Mouse (Mus musculus) hindbrain, embryonic 12.5 days (tissue): Measurements from ENCODE around the gene Cgnl1. TPM values are rescaled to one million over a fixed set of nuclear protein-coding genes. Genes with fewer than 3 reads are reported as not detected.

Experiments
- ATAC-seq: fragments of 200-750 bp; cut with Nextera tagmentation; 2 replicates; pipeline ENCODE4 v1.8.0; 2017; ENCODE audit warnings: moderate TSS enrichment; ENCODE audit not compliant: low FRiP score
- H3K27ac ChIP-seq: fragments of 300-500 bp; sonication (generic); 2 replicates; pipeline ENCODE4 v1.5.1; 2016; ENCODE audit warnings: mild to moderate bottlenecking
- H3K27me3 ChIP-seq: fragments of 300-500 bp; sonication (generic); 2 replicates; pipeline ENCODE4 v1.6.1; 2016; ENCODE audit warnings: mild to moderate bottlenecking
- H3K36me3 ChIP-seq: fragments of 300-500 bp; sonication (generic); 2 replicates; pipeline ENCODE4 v1.6.1; 2016; ENCODE audit warnings: mild to moderate bottlenecking
- H3K4me1 ChIP-seq: fragments of 300-500 bp; sonication (generic); 2 replicates; pipeline ENCODE4 v1.6.1; 2016
- H3K4me2 ChIP-seq: fragments of 300-500 bp; sonication (generic); replicated peaks from 2 replicates; pipeline ENCODE4 v1.6.1; 2016; ENCODE audit warnings: mild to moderate bottlenecking
- H3K4me3 ChIP-seq: fragments of 300-500 bp; sonication (generic); 2 replicates; pipeline ENCODE4 v1.5.1; 2016; ENCODE audit warnings: mild to moderate bottlenecking
- H3K9ac ChIP-seq: fragments of 300-500 bp; sonication (generic); 2 replicates; pipeline ENCODE4 v1.6.1; 2016; ENCODE audit warnings: mild to moderate bottlenecking, moderate library complexity
- H3K9me3 ChIP-seq: fragments of 300-500 bp; sonication (generic); replicated peaks from 2 replicates; pipeline ENCODE4 v1.6.1; 2016; ENCODE audit warnings: mild to moderate bottlenecking
- whole genome bisulfite sequencing: fragments of 180-500 bp; shearing (Covaris S2); methylation state at CpG from one replicate; pipeline ENCODE4 v1.1.7; 2016; 5-methylcytosine and 5-hydroxymethylcytosine counted together
- polyA plus RNA-seq: library from polyadenylated mRNA; unstranded; fragments of >200 nt; fragmentation: Nextera tagmentation; extraction: Ambion mirVana; gene quantifications from 2 replicates; pipeline ENCODE4 v1.2.1, GENCODE M21; 2016

Cgnl1 gene
- polyA plus RNA-seq, 1 experiment from 2014 or later: 7.1 TPM

DNA sequence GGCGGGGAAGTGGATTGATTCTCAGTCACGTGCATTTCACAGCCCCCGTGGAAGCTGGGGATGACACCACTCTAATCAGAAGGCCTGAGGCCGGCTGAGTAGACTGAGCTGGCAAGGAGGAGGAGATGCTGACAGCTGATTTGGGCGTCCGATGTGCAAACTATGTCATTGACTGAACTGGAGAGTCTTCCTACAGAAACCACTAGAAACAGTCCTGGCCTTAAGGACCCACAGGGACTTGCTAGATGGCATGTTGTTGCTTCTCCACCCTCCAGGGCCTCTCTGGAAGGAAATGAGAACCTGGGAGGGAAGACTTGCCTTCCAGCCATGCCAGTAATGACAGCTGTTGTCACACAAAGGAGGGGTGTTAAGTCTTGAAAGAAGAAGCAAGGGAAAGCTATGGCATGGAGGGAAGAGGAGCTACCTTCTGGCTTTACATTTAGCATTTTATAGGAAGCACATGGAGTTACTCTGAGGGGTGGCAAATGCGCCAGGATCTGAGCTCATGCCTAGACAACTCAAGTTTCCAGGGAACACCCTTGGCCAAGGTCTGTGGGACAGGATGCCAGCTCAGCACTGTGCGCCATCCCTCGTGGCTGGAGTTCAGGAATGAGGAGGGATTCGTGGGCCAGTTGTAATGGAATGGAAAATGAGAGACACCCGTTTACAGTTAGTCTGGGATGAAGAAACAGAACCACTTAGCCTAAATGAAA, 92.1 kb downstream of the Cgnl1 start:
- Histone ChIP-seq H3K27ac (no peak overlapping the region), H3K4me2 (no peak overlapping the region), H3K4me3 (no peak overlapping the region), H3K36me3 (no peaks in the 10 kb centered on the region), H3K27me3 (no peaks in the 10 kb centered on the region), H3K9me3 (no peaks in the 10 kb centered on the region), H3K9ac (no peak overlapping the region), H3K4me1 (0 out of 2 replicates have a peak, but pooled peaks cover 7% of the 10 kb centered on the region)
- WGBS: 82% methylated on average over 11 of the region's 11 CpGs
- no peak for ATAC-seq

DNA sequence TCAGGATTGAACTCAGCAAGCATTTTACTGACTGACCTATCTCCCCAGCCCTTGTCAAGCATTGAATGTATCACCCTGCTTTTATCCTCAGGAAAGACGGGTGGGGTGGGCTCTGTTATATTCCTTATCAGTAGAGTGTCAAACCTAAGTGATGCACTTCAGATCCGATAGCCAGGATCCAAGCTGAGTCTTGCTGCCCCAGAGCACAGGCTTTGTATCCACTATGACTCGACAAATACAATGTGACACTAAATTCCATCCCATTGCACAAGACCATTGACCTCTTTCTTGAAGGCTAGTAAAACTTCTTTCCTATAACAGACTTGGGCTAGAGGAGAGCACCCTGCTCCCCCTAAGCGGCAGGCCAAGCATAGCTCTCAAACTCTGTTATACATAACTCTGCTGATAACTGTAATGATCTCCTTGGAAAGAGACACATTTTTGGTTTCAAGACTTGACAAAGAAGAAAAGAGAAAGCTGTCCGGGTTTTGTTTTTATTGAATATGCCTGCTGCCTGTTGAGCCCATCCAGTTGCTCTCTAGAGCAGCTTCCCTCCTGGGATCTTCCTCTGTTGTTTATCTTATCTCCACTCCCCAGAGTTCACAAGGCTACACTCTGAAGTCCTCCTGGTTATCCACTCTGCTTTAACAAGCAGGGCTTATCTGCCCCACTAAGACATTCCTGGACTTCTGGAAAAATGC, 94.3 kb downstream of the Cgnl1 start:
- Histone ChIP-seq H3K36me3 (no peaks in the 10 kb centered on the region), H3K9me3 (no peaks in the 10 kb centered on the region), H3K27me3 (no peaks in the 10 kb centered on the region), H3K4me2 (no peak overlapping the region), H3K9ac (no peak overlapping the region), H3K27ac (no peak overlapping the region), H3K4me1 (0 out of 2 replicates have a peak, but pooled peaks cover 7% of the 10 kb centered on the region), H3K4me3 (no peak overlapping the region)
- WGBS: 75% methylated on average over 5 of the region's 5 CpGs
- no peak for ATAC-seq

DNA sequence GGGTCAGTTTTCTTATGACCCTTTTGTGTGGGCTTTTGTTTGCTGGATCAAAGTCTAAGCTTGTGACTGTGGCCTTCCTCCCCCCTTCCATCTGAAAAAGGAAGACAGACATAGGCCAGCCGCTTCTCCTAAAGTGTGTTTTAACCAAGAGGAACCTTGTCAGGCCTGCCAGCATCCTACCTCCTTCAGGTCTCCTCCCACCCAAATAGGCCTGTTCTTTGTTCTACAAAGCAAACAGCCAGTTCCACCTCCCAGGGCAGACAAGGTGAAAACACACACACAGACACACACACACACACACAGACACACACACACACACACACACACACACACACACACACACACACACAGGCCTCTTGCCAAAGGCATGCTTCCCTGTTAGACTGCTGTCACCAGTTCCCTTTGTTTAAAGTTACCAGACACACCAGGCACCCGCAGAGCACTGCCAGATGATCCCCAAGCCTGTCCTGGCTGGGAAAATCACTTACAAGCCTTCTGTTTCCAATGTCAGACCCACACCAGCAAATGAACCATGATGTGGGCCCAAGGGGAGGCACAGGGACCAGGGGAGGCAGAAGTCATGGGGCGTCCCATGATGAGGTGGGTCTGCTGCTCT, 95.5 kb downstream of the Cgnl1 start:
- no peaks in the 10 kb centered on the region for H3K27me3 ChIP-seq
- H3K4me2 ChIP-seq: no peak overlapping the region
- no peaks in the 10 kb centered on the region for H3K36me3 ChIP-seq
- H3K9ac ChIP-seq: no peak overlapping the region
- ATAC-seq: no peak
- H3K9me3 ChIP-seq: no peaks in the 10 kb centered on the region
- WGBS: 42% methylated on average over 3 of the region's 3 CpGs
- H3K27ac ChIP-seq: no peak overlapping the region
- no peak overlapping the region for H3K4me3 ChIP-seq
- H3K4me1 ChIP-seq: 0 out of 2 replicates have a peak, but pooled peaks cover 7% of the 10 kb centered on the region

DNA sequence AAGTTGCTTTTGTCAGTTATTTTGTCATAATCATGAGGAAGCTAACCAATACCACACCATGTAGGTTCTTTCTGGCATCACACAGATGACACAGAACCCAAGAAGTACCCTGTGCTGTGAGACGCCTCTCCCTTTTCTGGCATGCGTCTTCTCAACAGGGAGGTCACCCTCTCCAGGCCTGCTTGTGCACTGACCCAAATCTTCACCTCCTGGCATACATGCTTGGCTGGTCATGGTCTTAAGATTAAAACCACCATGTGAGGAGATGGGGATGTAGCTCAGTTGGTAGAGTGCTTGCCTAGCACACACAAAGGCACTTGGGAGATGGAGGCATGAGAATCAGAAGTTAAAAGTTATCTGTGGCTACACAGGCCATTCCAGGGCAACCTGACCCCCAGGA, 96.2 kb downstream of the Cgnl1 start:
- no peaks in the 10 kb centered on the region for H3K9me3 ChIP-seq
- 0 out of 2 replicates have a peak, but pooled peaks cover 7% of the 10 kb centered on the region for H3K4me1 ChIP-seq
- 91% methylated on average over 2 of the region's 2 CpGs for WGBS
- no peak overlapping the region for H3K4me2 ChIP-seq
- no peak overlapping the region for H3K27ac ChIP-seq
- H3K4me3 ChIP-seq: no peak overlapping the region
- H3K9ac ChIP-seq: no peak overlapping the region
- H3K27me3 ChIP-seq: no peaks in the 10 kb centered on the region
- H3K36me3 ChIP-seq: no peaks in the 10 kb centered on the region
- ATAC-seq: no peak

DNA sequence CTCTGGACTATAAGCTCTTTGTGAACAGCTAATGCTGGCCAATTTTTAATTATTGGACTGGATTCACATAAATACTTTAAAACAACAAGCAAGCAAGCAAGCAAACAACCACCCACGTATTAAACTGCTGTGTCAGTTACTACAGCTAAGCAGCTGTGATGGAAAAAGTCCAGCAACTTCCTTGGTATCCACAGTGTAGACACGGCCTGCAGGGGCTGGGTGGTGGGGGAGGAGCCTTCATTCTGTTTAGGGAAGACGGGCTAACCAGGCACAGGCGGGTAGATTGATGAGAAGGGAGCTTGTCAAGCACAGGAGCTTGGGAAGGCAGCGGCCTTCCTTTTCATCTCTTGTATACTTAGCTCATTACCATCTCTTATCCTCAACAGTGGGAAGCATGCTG, 96.9 kb downstream of the Cgnl1 start:
- Histone ChIP-seq H3K27me3 (no peaks in the 10 kb centered on the region), H3K27ac (no peak overlapping the region), H3K9me3 (no peaks in the 10 kb centered on the region), H3K4me3 (no peak overlapping the region), H3K4me1 (0 out of 2 replicates have a peak, but pooled peaks cover 7% of the 10 kb centered on the region), H3K36me3 (no peaks in the 10 kb centered on the region), H3K4me2 (no peak overlapping the region), H3K9ac (no peak overlapping the region)
- WGBS: 45% methylated on average over 5 of the region's 5 CpGs
- no peak for ATAC-seq

DNA sequence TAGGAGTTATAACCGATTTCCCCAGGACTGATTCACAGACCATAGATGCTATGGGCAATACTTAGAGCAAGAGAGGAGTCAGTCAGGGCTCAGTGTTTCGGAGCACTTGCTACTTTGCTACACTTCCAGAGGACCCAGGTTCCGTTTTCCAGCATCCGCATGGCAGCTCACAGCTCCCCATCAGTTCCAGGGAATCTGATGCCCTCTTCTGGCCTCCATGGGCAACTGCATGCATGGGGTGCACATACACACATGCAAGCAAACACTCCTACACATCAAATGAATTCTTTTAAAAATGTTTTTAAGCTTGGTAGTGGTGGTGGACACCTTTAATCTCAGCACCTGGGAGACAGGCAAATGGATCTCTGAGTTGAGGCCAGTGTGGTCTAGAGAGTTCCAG, 98.9 kb downstream of the Cgnl1 start:
- H3K27me3 ChIP-seq: no peaks in the 10 kb centered on the region
- no peak overlapping the region for H3K4me3 ChIP-seq
- H3K27ac ChIP-seq: no peak overlapping the region
- WGBS: 95% methylated on average over 4 of the region's 4 CpGs
- ATAC-seq: no peak
- no peak overlapping the region for H3K4me2 ChIP-seq
- H3K9ac ChIP-seq: no peak overlapping the region
- H3K4me1 ChIP-seq: 0 out of 2 replicates have a peak, but pooled peaks cover 7% of the 10 kb centered on the region
- no peaks in the 10 kb centered on the region for H3K9me3 ChIP-seq
- H3K36me3 ChIP-seq: no peaks in the 10 kb centered on the region

DNA sequence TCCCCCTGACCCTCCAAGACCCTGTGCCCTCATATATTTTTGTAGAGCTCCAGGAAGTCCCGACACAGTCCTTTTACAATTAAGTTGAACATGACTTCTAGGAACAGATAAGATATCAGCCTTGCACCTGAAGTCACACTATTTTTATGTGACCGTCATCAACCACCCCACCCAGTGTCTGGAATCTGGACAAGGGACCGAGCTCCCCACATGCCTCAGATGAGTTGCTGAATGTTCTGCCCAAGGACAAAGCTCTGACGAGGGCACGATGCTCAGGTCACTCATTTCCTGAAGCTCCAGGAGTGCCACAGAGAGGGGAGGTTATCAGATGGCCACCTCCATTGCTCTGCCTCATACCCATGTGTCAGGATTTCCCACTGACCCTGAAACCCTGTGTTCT, 100.7 kb downstream of the Cgnl1 start:
- 0 out of 2 replicates have a peak, but pooled peaks cover 2% of the 10 kb centered on the region for H3K4me1 ChIP-seq
- H3K27me3 ChIP-seq: no peaks in the 10 kb centered on the region
- 78% methylated on average over 5 of the region's 5 CpGs for WGBS
- H3K4me3 ChIP-seq: no peak overlapping the region
- H3K36me3 ChIP-seq: no peaks in the 10 kb centered on the region
- H3K4me2 ChIP-seq: no peak overlapping the region
- no peaks in the 10 kb centered on the region for H3K9me3 ChIP-seq
- no peak for ATAC-seq
- no peak overlapping the region for H3K27ac ChIP-seq
- no peak overlapping the region for H3K9ac ChIP-seq

DNA sequence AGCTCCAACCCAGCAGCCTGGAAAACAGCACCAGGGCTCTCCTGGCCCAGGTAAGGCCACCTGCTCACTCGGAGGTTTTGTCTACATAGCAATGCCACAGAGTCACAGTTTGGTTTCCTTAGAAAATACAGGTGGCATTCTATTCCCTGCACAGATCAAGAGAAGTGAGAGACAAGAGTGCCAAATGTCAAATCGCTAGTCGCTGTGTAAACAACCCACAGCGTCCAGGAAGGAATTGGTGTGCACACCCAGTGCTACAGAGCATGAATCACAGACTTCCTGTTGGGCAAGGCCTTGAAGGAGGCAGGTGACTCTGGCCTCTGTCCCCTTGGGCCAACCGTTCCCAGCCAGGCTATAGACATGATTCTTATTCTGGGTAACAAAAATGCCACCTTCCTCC, 103.8 kb downstream of the Cgnl1 start:
- Histone ChIP-seq H3K27me3 (no peaks in the 10 kb centered on the region), H3K4me3 (no peak overlapping the region), H3K36me3 (no peaks in the 10 kb centered on the region), H3K27ac (no peak overlapping the region), H3K9me3 (no peaks in the 10 kb centered on the region), H3K4me1 (0 out of 2 replicates have a peak, but pooled peaks cover 3% of the 10 kb centered on the region), H3K9ac (no peak overlapping the region), H3K4me2 (no peak overlapping the region)
- ATAC-seq: no peak
- WGBS: 52% methylated on average over 5 of the region's 5 CpGs

DNA sequence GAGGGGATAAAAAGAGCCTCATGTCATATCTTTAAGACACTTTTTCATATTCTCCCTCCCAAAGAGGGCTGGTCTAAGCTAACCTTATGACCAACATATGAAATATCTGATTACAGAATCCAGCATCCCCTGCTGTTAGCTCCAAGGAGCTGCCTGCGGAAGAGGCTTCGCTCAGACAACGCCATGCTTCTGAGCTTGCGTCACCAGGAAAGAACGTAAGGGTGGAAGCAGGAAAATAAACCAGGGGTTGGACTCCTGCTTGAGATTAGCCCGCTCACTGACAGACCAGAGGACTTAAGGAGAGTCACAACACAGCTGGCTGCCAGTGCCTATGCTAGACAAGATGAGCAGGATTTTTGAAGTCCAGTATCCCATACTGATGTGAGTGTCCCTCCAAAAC, 105.0 kb downstream of the Cgnl1 start:
- H3K9me3 ChIP-seq: no peaks in the 10 kb centered on the region
- H3K27ac ChIP-seq: no peak overlapping the region
- H3K27me3 ChIP-seq: no peaks in the 10 kb centered on the region
- H3K9ac ChIP-seq: no peak overlapping the region
- WGBS: 71% methylated on average over 6 of the region's 6 CpGs
- no peak overlapping the region for H3K4me3 ChIP-seq
- H3K4me2 ChIP-seq: no peak overlapping the region
- no peaks in the 10 kb centered on the region for H3K36me3 ChIP-seq
- H3K4me1 ChIP-seq: 0 out of 2 replicates have a peak, but pooled peaks cover 4% of the 10 kb centered on the region
- no peak for ATAC-seq

DNA sequence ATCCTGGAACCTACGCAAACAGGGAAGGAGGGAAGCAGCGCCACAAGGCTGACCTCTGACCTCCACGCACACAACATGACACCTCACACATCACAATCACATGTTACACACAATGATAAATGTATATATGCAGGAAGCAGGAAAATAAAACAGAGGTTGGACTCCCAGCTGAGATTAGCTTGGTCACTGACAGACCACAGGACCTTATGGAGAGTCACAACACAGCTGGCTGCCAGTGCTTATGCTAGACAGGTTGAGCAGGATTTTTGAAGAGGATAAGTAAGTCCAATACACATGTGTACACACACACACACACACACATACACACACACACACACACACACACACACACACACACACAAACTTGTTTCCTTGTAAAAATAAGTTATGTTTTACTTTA, 105.9 kb downstream of the Cgnl1 start:
- WGBS: 82% methylated on average over 3 of the region's 3 CpGs
- no peaks in the 10 kb centered on the region for H3K27me3 ChIP-seq
- no peaks in the 10 kb centered on the region for H3K9me3 ChIP-seq
- H3K36me3 ChIP-seq: no peaks in the 10 kb centered on the region
- no peak overlapping the region for H3K9ac ChIP-seq
- no peak overlapping the region for H3K4me3 ChIP-seq
- H3K27ac ChIP-seq: no peak overlapping the region
- no peak overlapping the region for H3K4me2 ChIP-seq
- peaks cover 9% of the 10 kb centered on the region; the same call in 1 of the 2 replicates for H3K4me1 ChIP-seq
- no peak for ATAC-seq

DNA sequence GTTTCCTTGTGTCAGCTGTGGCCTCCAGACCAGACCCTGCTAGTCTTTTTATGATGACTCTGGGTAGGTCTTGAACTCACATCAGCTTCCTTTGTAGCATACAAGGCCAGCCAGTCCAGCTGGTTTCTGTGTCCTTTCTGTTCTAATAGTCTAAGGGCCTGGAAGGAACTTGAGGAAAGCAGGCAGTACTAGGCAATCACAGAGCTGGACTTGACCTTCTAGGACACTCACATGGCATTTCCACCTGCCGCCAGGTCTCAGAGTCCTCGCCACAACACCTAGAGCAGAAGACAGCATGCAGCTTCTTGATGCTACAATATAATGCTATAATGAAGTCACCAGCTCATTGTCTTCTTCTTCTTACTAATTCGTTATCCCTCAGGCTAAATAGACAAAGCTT, 106.5 kb downstream of the Cgnl1 start:
- no peak overlapping the region for H3K27ac ChIP-seq
- no peak overlapping the region for H3K4me3 ChIP-seq
- peaks cover 9% of the 10 kb centered on the region; the same call in 1 of the 2 replicates for H3K4me1 ChIP-seq
- H3K36me3 ChIP-seq: no peaks in the 10 kb centered on the region
- no peaks in the 10 kb centered on the region for H3K27me3 ChIP-seq
- no peaks in the 10 kb centered on the region for H3K9me3 ChIP-seq
- H3K9ac ChIP-seq: no peak overlapping the region
- WGBS: 90% methylated on average over 3 of the region's 3 CpGs
- ATAC-seq: no peak
- no peak overlapping the region for H3K4me2 ChIP-seq

DNA sequence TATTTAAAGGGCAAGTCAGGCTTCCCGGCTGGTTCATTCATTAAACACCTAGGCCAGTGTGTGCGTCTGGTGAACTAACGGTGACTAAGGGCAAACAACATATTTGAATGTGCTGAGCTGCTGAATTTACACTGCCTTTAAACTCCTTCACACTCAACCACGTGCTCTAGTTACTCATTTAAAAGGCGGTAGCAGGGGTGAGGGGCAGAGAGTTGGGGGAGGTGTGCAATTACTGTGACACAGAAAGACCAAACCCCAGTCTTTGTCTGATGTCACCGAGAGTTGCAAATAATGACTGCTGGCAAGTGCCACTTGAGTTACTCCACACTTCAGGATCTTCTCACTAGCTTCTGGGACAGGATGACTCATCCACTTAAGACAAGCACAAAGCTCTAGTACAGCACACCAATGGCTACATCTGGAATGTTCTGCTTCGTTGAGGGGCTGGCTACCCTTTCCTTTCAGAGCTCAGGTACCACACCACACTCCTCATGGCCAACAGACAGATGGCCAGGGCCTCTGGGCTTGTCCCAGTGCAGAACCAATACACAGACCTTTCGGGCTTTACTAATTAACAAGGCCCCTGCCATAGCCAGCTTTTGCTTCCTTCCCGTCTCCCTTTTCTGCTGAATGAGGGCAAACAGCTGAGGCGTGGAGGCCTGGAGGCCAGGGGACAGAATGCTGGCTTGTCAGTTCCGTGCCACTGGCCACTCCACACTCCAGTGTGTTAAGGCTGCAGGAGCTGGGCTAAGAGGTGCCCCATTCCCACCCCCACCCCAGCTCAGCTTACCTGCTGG, 107.8 kb downstream of the Cgnl1 start:
- no peak overlapping the region for H3K27ac ChIP-seq
- no peak overlapping the region for H3K9ac ChIP-seq
- no peak overlapping the region for H3K4me2 ChIP-seq
- ATAC-seq: no peak
- 67% methylated on average over 11 of the region's 11 CpGs for WGBS
- H3K4me1 ChIP-seq: peaks cover 12% of the 10 kb centered on the region
- no peaks in the 10 kb centered on the region for H3K27me3 ChIP-seq
- H3K9me3 ChIP-seq: no peaks in the 10 kb centered on the region
- H3K4me3 ChIP-seq: no peak overlapping the region
- no peaks in the 10 kb centered on the region for H3K36me3 ChIP-seq
